Mouse (Mus musculus) ES-Bruce4 (cell line): ENCODE measurements around the gene Shb.
"Not testable (repeated sequence)": the region's sequence is repeated elsewhere in the genome, so short reads cannot be mapped to it uniquely, and the experiment has no call there.

Source experiments
- CTCF ChIP-seq: IDR thresholded peaks from one replicate; pipeline ENCODE4 v1.8.1; 2011; ENCODE audit warnings: low read depth, low read length
- EP300 ChIP-seq: IDR thresholded peaks from 2 replicates; pipeline ENCODE4 v1.6.1; 2011; ENCODE audit warnings: low read depth, low read length; ENCODE audit not compliant: insufficient read depth
- POLR2A ChIP-seq: IDR thresholded peaks from one replicate; pipeline ENCODE4 v1.8.1; 2011; ENCODE audit warnings: low read length; ENCODE audit not compliant: insufficient read depth

DNA sequence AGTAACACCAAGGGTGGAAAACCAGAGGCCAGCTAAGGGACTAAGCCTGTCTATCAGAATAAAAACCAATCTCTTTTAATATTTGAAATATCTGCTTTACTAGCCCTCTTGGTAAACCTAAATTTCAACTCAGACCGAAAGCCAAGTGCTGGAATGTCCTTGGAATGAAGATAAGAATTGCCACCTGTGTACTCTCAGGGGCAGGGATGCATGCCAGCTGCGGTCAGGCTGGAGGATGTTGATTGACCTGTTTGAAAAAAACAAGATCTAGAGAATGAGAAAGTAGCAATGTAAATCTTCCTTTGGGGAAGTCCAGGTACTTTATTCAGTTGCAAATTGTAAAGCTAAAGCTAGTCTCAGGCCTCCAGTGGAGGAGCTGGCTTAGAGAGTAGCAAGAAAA, 150.1 kb downstream of the Shb start:
- TF ChIP-seq CTCF, POLR2A: not testable (repeated sequence)
- 0 out of 2 replicates have a peak, but pooled peaks have one; percentile 34 for TF ChIP-seq EP300
